Mouse (Mus musculus) T-helper 17 cell (primary cell): ENCODE data around the gene Kcnip1.

Experiments used
- in situ Hi-C, 2 experiments: fragments of 300-600 bp; cut with MboI, MseI; formaldehyde crosslinking; loops; 1 replicate in 1 of 2; 2 replicates in 1 of 2; pipeline ENCODE4 v1.15.1; 2025; ENCODE audit warnings: high pct_unique_total_duplicates in 2 of 2

Gene Kcnip1

DNA sequence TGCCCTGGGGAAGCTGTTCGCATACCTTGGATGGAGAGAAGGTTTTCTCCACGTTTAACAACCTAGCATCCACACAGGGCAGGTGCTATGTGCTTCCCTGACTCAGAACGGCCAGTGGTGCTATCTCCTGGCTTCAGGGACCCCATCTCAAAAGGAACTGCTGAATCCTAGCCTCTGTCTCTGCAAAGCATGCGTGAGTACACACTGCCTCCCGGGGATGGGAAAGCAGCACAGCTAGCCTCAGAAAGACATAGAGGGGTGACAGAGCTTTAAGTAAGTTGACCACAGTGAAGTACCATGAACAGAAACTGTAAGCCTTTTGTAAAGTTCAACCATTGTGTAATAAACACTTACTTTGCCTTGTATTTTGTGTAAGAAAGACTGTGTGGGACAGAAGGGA is 544 bp upstream of the Kcnip1 start:
- in situ Hi-C loops, result loop anchor here in 1 of 2 experiments (25.0 kb wide), 1 partner anchor 719 kb away; no protein-coding TSS in a partner anchor

DNA sequence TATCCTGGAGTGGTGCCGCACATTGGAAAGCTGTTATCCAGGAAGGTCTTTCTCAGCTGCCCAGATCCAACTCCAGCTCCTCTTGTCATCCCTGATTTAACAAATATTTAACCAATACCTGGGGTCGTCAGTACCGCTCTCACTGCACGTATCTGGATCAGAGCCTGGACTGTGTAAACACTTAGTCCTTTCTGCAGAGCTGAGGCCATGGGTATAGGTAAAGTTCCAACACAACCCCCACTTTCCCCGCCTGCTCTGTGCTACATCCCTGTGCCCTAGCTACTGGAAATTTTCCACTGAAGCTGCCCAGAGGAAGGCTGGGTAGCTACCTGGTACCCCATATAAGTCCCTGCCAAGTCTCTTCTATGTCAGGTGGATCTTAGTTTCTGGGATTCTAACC is 3.0 kb downstream of the Kcnip1 start:
- in situ Hi-C loops, result loop anchor here in 1 of 2 experiments (25.0 kb wide), 1 partner anchor 722 kb away; no protein-coding TSS in a partner anchor

DNA sequence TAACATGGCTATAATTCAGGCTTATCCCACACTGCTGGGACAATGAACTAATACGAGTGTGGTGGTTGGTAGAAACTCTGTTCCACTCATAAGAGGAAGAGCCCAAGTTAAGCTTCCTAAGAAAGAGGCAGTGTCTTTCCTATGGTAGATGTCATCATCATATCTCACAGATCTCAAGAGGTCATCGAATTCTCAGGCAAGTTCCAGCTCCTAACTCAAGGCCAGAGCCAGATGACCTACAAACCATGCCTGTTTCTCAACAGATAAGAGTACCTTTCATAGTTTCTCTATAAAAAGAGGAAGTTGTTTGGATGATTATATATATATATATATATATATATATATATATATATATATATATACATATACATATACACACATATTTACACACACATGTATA is 6.4 kb downstream of the Kcnip1 start:
- in situ Hi-C loops, result loop anchor here in 1 of 2 experiments (25.0 kb wide), 1 partner anchor 726 kb away; no protein-coding TSS in a partner anchor

DNA sequence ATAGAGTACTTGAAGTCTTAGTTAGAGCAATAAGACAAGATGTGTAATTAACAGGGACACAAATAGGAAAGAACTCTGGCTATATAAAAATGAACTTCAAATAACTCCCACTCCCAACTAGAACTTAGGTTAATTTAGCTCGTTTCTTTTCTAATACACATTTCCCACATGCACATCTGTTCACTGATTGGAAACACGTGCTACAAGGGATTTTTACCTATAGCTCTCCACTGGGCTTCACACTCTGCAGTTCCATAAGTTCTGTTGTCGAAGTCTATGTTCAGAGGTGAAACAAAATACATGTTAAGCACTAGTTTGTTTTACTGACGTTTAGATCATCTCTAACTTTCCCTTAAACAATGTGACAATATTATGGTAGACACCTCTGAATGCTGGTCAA is 12.8 kb downstream of the Kcnip1 start:
- in situ Hi-C loops, result loop anchor here in 1 of 2 experiments (25.0 kb wide), 1 partner anchor 732 kb away; no protein-coding TSS in a partner anchor

DNA sequence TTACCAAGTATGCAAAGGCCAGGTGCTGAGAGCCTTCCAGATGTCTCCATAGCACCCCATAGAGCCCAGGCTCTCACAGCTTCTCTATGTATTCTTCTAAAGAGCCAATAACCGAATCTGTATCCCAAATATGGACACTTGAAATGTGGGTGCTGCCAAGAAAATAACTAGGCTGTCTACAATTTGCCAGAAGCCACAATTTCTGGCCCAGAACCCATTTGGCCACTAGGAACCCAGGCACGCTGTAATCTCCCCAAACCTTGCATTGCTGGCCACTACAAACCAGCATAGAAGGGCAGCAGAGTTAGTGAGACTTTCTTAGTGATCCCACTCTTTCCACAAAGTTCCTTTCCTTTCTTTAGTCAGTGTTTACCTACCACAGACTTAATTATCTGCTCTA is 17.8 kb downstream of the Kcnip1 start:
- in situ Hi-C loops, result loop anchor here (10.0 to 25.0 kb wide), 2 partner anchors 540 to 737 kb away; no protein-coding TSS in a partner anchor

DNA sequence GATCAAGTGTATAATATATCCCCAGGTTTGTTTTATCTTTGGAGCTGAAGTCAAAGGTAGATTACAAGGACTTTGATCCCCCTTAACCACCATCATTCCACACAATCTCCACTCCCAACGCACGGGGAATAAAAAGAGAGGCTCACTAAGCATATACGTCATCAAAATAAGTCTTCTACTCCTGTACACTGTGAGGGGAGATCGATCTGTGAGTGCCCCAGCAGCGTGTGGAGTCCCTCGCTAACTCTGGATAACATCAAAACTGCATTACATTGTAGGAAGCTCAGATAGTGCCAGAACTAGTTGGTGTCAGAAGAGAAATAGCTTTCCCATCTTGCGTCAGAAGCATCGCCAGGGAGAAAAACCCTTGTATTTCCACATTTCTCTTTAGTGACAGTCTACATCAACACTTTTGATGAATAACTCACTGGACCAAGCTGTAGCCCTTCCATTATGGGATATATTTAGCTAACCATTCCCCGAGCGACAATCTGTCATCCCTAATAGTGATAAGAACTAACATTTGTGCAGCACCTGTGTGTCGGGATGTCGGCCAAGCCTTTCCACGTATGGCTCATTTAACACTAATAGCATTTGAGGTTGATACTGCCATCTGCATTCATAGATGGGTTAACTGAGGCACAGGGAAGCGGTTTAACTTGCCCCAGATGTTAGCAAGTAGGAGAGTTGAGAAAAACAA is 18.5 kb downstream of the Kcnip1 start:
- in situ Hi-C loops, result loop anchor here (10.0 to 25.0 kb wide), 3 partner anchors 238 to 738 kb away; partner anchors contain the start of gene Foxi1 (in 1 of the 2)

DNA sequence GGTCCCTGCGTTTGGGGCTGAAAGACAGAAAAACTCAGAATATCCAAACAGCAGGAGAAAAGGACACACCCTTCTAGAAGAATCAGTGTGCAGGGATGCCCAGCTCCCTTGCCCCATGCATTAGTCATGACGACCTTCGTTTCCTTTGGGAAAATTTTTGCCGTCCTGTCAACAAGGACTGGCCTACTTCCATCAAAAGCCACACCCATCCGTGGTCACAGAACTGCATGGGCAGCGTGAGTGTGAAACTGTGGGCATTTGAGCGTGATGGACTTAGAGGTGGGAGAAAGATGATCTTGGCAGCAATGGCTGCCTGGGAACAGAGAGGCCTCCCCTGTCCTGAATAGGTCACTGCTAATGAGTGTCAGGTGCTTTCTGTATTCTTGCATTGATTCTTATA is 20.8 kb downstream of the Kcnip1 start:
- in situ Hi-C loops, result loop anchor here (10.0 to 25.0 kb wide), 2 partner anchors 240 to 543 kb away; partner anchors contain the start of gene Foxi1 (in 1 of the 2)

DNA sequence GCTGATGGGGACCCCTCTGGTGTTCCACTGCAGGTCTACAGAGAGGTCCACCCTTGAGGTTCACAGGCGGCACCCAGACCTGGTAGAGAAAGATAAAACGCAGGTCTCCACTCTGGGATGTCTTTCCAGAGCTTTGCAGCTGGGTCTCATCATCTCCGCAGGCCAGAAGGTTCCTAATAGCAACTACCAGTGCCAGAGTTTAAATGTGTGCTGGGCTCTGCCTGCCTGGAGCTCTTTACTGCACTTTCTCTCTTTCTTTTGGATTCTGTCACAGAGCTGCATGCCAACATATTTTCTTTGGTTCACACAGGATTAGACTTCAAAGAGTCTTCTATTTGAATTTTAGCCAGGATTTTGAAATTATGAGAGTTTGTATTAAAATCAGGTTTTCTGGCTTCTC is 23.8 kb downstream of the Kcnip1 start:
- in situ Hi-C loops, result loop anchor here (10.0 to 25.0 kb wide), 2 partner anchors 243 to 246 kb away; partner anchors contain the start of gene Foxi1 (in 1 of the 2)

DNA sequence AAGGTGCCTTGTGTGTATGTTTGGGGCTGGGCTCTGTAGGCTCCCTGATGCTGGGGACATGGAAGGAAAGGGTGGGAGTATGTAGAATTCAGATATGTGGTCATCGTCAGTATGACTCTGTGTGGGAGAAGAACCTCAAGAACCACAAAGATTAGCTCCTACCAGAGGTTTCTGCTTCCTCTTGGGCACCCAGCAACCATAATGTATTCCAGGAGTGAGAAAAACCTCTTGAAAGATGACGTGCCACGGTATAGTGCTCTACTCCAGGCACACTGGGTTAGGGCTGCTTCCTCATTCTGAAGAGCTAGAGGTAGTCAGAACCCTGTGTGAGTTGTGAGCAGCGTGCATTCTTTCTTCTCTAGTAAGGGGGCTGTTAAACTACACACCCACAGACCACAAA is 25.2 kb downstream of the Kcnip1 start:
- in situ Hi-C loops, result loop anchor here (10.0 to 25.0 kb wide), 2 partner anchors 245 to 247 kb away; partner anchors contain the start of gene Foxi1 (in 1 of the 2)

DNA sequence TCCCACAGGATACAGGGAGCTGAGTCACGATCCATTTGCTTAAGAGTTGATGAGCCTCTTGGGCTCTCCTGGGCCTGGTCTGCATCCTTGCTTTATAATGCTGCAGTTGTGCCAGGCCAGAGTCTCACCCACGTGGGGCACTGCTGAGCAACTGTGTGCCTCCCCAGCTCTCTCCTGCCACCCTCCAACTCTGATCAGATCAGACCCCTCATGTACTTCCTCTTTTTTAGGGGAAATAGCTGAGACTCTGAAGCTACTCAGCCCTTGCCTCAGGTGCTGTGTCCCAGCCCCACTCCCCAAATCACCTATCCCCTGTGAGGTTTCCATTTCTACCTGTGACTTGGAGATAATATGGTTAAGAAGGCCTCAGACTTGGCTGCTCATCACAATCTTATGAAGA is 27.6 kb downstream of the Kcnip1 start:
- in situ Hi-C loops, result loop anchor here (10.0 to 25.0 kb wide), 2 partner anchors 247 to 249 kb away; partner anchors contain the start of gene Foxi1 (in 1 of the 2)

DNA sequence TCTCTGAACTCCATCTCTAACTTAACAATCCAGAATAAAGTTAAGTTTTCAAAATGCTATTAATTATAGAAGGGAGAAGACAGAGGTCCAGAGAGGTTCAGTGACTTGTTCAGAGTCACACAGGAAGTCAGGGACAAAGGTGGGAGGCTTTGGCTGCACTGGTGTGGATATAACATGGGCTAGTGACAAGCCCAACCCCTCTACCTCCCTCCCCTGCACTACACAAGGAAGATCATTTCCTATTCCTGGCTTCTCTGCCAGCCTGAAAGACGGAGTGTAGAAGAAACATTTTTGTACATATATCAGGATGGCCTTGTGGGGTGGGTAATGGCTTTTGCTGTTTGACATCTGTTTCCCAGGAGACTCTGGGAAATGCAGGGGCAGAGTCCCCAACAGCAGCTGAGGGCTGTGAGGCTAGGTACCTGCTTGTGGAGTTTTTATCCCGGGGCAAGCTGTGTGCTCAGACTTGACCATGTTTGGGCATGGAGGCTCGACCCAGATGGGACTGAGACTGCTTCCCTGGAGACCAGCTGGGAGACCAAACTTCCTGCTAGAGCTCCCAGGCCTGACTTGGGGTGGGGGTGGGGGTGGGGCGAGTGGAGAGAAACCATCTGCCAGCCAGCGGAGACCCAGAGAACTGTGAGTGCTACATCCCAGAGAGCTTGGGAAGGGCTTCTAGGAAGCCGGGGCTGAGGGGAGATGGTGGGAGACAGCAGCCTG is 30.1 kb downstream of the Kcnip1 start, which contains the start of gene Kcnmb1:
TSS of gene Kcnmb1 (plus strand) at position 326 of the 720 bp plus-strand sequence.
- in situ Hi-C loops, result loop anchor here (10.0 to 25.0 kb wide), 2 partner anchors 249 to 252 kb away; partner anchors contain the start of gene Foxi1 (in 1 of the 2)

DNA sequence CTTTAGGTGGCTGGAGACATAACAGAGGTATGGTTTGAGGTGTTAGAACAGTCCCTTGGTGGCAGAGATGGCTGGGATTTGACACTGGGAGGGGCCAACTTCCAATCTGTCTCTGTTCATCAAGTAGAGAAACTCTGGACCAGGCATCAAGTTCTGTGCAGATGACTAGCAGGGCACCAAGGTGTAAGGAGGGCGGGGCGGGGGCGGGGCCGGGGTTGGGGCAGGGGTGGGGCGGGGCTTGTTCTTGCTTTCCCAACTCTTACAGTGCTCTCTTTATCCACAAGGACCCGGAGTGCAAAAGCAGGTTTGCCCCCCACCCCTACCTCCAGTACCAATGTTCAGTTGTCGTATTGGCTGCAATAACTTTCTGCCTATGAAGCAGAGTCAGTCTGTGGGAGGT is 30.8 kb downstream of the Kcnip1 start:
- in situ Hi-C loops, result loop anchor here (10.0 to 25.0 kb wide), 2 partner anchors 250 to 253 kb away; partner anchors contain the start of gene Foxi1 (in 1 of the 2)

DNA sequence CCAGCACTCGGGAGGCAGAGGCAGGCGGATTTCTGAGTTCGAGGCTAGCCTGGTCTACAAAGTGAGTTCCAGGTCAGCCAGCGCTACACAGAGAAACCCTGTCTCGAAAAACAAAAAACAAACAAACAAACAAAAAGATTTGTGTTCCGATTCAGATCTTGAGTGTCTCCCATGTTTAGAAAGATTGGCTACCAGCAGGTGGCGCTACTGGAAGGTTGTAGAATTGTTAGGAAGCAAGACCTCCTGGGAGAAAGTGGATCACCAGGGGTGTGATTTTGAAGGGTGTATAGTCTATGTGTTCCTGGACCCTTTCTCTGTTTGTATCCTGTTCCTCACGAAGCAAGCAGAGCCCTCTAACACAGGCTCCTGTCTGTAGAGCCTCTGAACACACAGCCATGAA is 34.2 kb downstream of the Kcnip1 start:
- in situ Hi-C loops, result loop anchor here in 1 of 2 experiments (25.0 kb wide), 1 partner anchor 254 kb away; the partner anchor contains the start of gene Foxi1

DNA sequence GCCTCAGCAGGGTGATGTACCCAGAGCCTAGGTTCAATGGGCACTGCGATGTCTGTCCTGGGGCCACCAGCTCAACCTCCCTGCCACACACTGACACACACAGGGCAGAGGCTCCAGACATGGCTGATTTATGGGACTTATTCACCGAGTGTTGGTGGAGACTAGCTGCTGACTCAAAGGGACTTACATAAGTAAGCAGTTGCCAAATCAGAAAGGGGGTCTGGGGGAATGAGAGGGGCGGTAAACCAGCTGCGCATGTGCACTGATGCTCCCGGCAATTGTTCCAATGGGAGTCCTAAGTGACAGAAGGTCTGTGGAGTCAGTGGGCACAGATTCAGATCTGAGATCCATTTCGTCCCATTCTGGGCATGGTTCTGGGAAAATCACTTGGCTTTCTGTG is 35.4 kb downstream of the Kcnip1 start:
- in situ Hi-C loops, result loop anchor here in 1 of 2 experiments (25.0 kb wide), 1 partner anchor 255 kb away; the partner anchor contains the start of gene Foxi1

DNA sequence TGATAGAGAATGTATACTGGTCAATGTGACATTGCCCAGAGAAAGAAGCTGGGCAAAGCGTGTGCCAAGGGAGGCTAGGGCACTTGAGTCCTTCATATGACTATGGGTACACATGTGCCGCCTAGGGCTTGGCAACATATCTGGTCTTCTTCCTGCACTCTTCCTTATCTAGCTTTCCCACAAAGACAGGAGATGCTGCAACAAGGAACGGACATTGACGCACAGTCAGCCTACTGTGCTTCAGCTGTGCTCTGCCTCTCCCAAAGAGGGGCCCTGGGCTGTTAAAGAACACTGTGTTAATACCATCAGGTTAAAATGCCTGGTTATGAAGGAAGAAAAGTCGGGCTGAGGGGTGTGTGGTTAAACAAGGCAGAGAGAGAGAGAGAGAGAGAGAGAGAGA is 36.3 kb downstream of the Kcnip1 start:
- in situ Hi-C loops, result loop anchor here in 1 of 2 experiments (25.0 kb wide), 1 partner anchor 256 kb away; the partner anchor contains the start of gene Foxi1

DNA sequence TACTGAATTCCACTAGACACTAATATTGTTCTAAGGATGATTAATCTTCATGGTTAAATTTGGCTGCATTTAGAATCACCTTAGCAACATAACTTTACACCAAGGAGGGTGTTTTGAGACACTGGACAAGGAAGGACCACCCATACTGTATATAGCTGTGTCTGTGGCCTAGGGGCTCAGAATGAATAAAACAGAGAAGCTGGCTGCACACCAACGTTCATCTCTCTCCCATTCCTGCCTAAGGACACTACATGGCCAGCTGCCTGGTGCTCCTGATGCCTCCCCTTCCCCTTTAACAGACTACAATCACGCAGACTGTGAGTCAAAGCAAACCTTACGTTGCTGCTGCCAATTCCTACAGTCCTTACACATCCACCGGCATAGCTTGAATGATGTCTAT is 37.0 kb downstream of the Kcnip1 start:
- in situ Hi-C loops, result loop anchor here in 1 of 2 experiments (25.0 kb wide), 1 partner anchor 256 kb away; the partner anchor contains the start of gene Foxi1

DNA sequence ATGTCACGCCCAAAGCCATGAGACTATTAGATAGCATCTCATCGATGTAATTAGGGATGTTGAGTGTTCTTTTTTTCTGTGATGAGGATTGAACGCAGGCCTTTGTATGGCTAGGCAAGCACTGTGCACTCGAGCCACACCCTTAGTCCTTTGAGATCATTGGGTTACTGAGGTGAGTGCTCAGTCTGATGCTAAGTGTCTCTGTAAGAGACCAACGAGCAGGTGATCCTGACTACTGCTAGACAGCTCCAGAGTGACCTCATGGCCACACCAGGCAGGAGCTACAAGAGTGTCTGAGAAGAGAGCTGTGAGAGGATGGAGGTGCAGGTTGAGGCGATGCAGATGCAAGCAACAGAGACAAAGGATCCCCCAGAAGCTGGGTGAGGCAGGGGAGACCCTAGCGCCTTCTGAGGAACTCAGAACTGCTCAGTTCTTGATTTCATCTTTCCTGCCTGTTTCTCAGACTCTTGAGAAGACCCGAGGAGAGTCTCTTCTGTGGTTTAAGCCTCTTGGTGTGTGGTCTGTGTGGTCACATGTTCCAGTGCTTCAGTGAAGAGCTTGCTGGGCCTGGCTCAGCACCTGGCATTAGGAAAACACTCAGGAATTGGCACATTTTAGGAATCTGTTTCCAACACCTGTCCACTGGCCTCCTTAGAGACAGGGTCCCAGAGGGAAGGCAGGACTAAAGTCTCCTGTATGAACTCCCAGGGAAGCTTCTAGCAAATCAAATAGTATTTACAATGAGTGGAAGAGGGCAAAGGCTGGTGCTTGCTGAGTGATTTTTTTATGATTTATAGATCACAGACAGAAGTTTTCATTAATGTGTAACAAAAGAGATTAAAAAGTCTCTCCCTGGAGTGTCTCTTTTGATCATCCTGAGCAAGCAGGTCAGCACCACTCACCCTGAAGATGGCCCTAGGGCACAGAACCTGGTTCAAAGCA is 41.0 kb downstream of the Kcnip1 start:
- in situ Hi-C loops, result loop anchor here in 1 of 2 experiments (25.0 kb wide), 1 partner anchor 260 kb away; the partner anchor contains the start of gene Foxi1

DNA sequence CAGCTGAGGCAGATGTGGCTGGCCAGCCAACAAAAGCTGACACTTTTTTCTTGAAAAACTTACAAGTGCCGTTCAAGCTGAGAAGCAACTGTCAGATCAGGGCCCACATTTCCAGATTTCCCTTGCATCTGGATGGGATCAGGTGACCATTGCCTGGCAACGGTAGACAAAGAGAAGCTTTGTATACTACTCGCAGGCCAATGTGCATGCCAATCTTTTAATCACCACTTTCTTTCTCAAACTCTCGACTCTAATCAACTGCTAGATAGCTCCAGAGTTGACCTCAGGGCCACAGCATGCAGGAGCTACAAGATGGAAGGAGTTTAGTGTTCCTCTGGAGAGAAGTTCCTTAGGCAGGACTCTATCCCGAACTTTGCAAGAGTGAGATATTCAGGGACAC is 41.8 kb downstream of the Kcnip1 start:
- in situ Hi-C loops, result loop anchor here in 1 of 2 experiments (25.0 kb wide), 1 partner anchor 261 kb away; the partner anchor contains the start of gene Foxi1

DNA sequence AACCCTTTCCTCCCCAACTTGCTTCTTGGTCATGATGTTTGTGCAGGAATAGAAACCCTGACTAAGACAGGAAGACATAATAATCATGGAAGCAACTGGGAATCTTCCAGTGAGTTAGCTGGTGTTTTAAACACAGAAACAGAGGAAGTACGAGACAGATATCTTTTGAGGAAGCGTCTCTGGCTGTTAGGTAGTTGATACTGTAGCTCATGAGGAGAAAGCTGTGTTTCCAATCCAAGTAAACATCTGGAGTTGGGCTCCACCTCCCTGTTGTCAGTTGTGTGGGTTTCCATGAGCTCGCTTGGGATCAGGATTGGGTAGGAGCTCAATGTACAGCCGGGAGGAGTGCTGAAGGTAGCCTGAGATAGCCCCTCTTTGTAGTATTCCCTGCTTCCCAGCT is 46.5 kb downstream of the Kcnip1 start:
- in situ Hi-C loops, result loop anchor here in 1 of 2 experiments (10.0 kb wide), 2 partner anchors 118 to 738 kb away; no protein-coding TSS in a partner anchor
